Mouse (Mus musculus) central nervous system, embryonic 11.5 days (tissue): ENCODE results near the gene Slc15a4. TPM values are rescaled to one million over a fixed set of nuclear protein-coding genes. Genes with fewer than 3 reads are reported as not detected.

ENCODE experiments used
- polyA plus RNA-seq: library from polyadenylated mRNA; depleted of rRNA; stranded (reverse); fragments of >200 nt; gene quantifications from 2 replicates; pipeline ENCODE4 v1.2.3, GENCODE M21; 2012; rRNA removed

Slc15a4 gene
- polyA plus RNA-seq: 18.8 and 19.8 TPM in 2 replicates

DNA sequence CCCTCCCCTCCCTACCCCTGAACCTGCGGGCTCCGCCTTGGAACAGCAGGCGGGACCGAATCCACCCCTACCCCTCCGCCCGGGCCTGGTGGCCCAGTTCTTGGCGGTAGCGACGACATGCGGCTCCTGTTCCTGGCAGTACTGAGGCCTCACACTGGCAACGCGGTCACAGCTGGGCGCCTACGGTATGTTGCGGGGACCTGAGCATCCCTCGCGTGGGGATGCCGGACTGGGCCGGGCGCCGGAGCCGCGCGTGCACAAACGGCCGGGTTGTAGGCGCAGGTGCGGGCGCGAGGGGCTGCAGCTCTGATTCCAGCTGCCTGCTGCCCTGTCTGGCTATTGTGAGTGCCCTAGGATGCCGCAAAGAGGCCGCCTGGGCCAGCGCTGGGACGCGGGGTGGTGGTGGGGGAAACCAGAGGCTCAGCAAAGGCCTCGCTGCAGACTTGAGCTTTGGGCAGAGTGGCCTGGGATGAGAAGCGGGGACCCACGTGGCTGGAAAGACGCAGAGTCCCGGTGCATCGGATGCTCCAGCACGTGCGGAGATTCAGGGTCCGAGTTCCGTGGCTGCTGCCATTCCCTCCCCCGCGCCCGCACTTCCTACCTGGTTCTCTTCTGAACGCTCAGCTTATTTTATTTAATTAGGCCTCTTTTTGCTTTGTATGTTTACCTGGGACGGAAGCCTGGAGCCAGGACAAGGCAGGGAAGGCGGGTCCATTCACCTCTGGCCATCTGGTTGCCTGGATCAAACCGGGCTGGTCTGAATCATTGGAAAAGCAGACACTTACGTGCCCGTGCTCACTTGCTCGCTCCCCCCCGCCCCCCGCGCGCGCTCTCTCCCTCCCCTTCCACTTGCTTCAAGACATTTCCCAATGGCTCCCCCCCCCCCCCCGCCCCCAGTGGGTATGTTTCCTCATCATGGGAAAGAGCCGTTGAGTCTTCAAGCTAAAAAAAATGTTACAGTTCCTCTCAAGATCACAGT lies at the start of gene Slc15a4, which contains the start of gene Glt1d1:
Slc15a4 (minus strand) TSS at position 731 of the 979 bp plus-strand sequence.
Glt1d1 (plus strand) TSS at position 96 of the 979 bp plus-strand sequence.

Other genes starting within 250 kb of the Slc15a4 start
- 2.8 and 3.5 TPM in 2 replicates for gene Glt1d1, start 635 bp downstream of the Slc15a4 start, polyA plus RNA-seq